Mouse (Mus musculus) CD4-positive, CD25-positive, alpha-beta regulatory T cell, adult 4 months (primary cell): ENCODE data around the gene Etl4. TPM values are rescaled to one million over a fixed set of nuclear protein-coding genes. Genes with fewer than 3 reads are reported as not detected.

Experiments
- ATAC-seq: one replicate; pipeline ENCODE4 v1.8.0; 2017
- polyA plus RNA-seq, 2 experiments: library from polyadenylated mRNA; unstranded; fragments of 100-300 nt; shearing (Covaris generic); gene quantifications; one replicate each; pipeline ENCODE4 v1.2.1; 2017

The Etl4 gene
- polyA plus RNA-seq, 2 experiments from 2014 or later = not detected

GRCm38 (mm10) chr2:20583032-20583431 lies 673.5 kb downstream of the Etl4 start:
- ATAC-seq = no peak

- no peak for ATAC-seq
Measured at GRCm38 (mm10) chr2:20583562-20584153, 674.1 kb downstream of the Etl4 start.

- no peak for ATAC-seq
Measured at GRCm38 (mm10) chr2:20587913-20588312, 678.3 kb downstream of the Etl4 start.

GRCm38 (mm10) chr2:20588631-20589030 lies 679.1 kb downstream of the Etl4 start:
- ATAC-seq = no peak

- no peak for ATAC-seq
Measured at GRCm38 (mm10) chr2:20594129-20594528, 684.5 kb downstream of the Etl4 start.

GRCm38 (mm10) chr2:20595000-20595399 lies 685.4 kb downstream of the Etl4 start:
- no peak for ATAC-seq

- no peak for ATAC-seq
Measured at GRCm38 (mm10) chr2:20596558-20596957, 687.0 kb downstream of the Etl4 start.

GRCm38 (mm10) chr2:20597193-20597592 lies 687.6 kb downstream of the Etl4 start:
- ATAC-seq = no peak

GRCm38 (mm10) chr2:20602656-20603055 lies 693.1 kb downstream of the Etl4 start:
- no peak for ATAC-seq

GRCm38 (mm10) chr2:20603536-20603935 lies 694.0 kb downstream of the Etl4 start:
- no peak for ATAC-seq

- no peak for ATAC-seq
Measured at GRCm38 (mm10) chr2:20603991-20604390, 694.4 kb downstream of the Etl4 start.

GRCm38 (mm10) chr2:20609203-20609602 lies 699.6 kb downstream of the Etl4 start:
- ATAC-seq = no peak

- no peak for ATAC-seq
Measured at GRCm38 (mm10) chr2:20615948-20616347, 706.4 kb downstream of the Etl4 start.

- no peak for ATAC-seq
Measured at GRCm38 (mm10) chr2:20618396-20618795, 708.8 kb downstream of the Etl4 start.

- ATAC-seq = no peak
Measured at GRCm38 (mm10) chr2:20619881-20620280, 710.3 kb downstream of the Etl4 start.

- ATAC-seq = no peak
Measured at GRCm38 (mm10) chr2:20629156-20629712, 719.7 kb downstream of the Etl4 start.

- ATAC-seq = no peak
Measured at GRCm38 (mm10) chr2:20638604-20639003, 729.0 kb downstream of the Etl4 start.

- ATAC-seq = no peak
Measured at GRCm38 (mm10) chr2:20639721-20640120, 730.1 kb downstream of the Etl4 start.

GRCm38 (mm10) chr2:20642818-20643217 lies 733.2 kb downstream of the Etl4 start:
- ATAC-seq = no peak

GRCm38 (mm10) chr2:20649817-20650216 lies 740.2 kb downstream of the Etl4 start:
- no peak for ATAC-seq

GRCm38 (mm10) chr2:20653116-20653515 lies 743.5 kb downstream of the Etl4 start:
- ATAC-seq = no peak

- no peak for ATAC-seq
Measured at GRCm38 (mm10) chr2:20654058-20654457, 744.5 kb downstream of the Etl4 start.

- no peak for ATAC-seq
Measured at GRCm38 (mm10) chr2:20654598-20655340, 745.2 kb downstream of the Etl4 start.

GRCm38 (mm10) chr2:20655341-20655612 lies 745.7 kb downstream of the Etl4 start:
- no peak for ATAC-seq
